Mouse (Mus musculus) MEL (cell line): ENCODE data around the gene Fzd1. TPM values are rescaled to one million over a fixed set of nuclear protein-coding genes. Genes with fewer than 3 reads are reported as not detected.

Experiments
- DNase-seq: peaks from one replicate; pipeline ENCODE4 v3.0.0; 2011; ENCODE audit warnings: low read depth, low spot score
- H3K27ac ChIP-seq: 2 replicates; pipeline ENCODE4 v1.5.1; 2012; ENCODE audit warnings: low read depth, mild to moderate bottlenecking, control low read depth, low read length, moderate library complexity; ENCODE audit not compliant: control insufficient read depth
- H3K27me3 ChIP-seq, 2 experiments: fragments of 150-350 bp in 1 of 2; sonication (generic) in 1 of 2; 2 replicates each; pipeline ENCODE4 v1.6.1; 2012; ENCODE audit warnings: low read length in 2 of 2, mild to moderate bottlenecking in 2 of 2, improper control_type of control experiment in 1 of 2, moderate library complexity in 1 of 2; ENCODE audit not compliant: insufficient read depth in 2 of 2, control insufficient read depth in 1 of 2
- H3K36me3 ChIP-seq, 2 experiments: 2 replicates each; pipeline ENCODE4 v1.6.1; 2012 to 2014; ENCODE audit warnings: low read length in 2 of 2, improper control_type of control experiment in 1 of 2, inconsistent platforms in 1 of 2, mild to moderate bottlenecking in 1 of 2; ENCODE audit not compliant: insufficient read depth in 2 of 2, control insufficient read depth in 1 of 2
- H3K4me1 ChIP-seq, 2 experiments: fragments of 150-350 bp in 1 of 2; sonication (generic) in 1 of 2; 2 replicates each; pipeline ENCODE4 v1.6.1; 2012; ENCODE audit warnings: low read length in 2 of 2, improper control_type of control experiment in 1 of 2, mild to moderate bottlenecking in 1 of 2; ENCODE audit not compliant: insufficient read depth in 2 of 2, control insufficient read depth in 1 of 2
- H3K4me3 ChIP-seq, 2 experiments: fragments of 150-350 bp in 1 of 2; sonication (generic) in 1 of 2; 2 replicates each; pipeline ENCODE4 v1.5.1; 2012; ENCODE audit warnings: low read depth in 2 of 2, low read length in 2 of 2, mild to moderate bottlenecking in 2 of 2, moderate library complexity in 2 of 2, control low read depth in 1 of 2, improper control_type of control experiment in 1 of 2; ENCODE audit not compliant: control insufficient read depth in 1 of 2, insufficient read depth in 1 of 2
- H3K79me2 ChIP-seq: 2 replicates; pipeline ENCODE4 v1.6.1; 2012; ENCODE audit warnings: mild to moderate bottlenecking, low read length, moderate library complexity; ENCODE audit not compliant: control insufficient read depth, poor library complexity, insufficient read depth
- H3K9ac ChIP-seq: 2 replicates; pipeline ENCODE4 v1.6.1; 2012; ENCODE audit warnings: low read depth, mild to moderate bottlenecking, control low read depth, low read length, moderate library complexity; ENCODE audit not compliant: control insufficient read depth, poor library complexity, severe bottlenecking
- H3K9me3 ChIP-seq: fragments of 150-350 bp; sonication (generic); replicated peaks from 2 replicates; pipeline ENCODE4 v1.6.1; 2012; ENCODE audit warnings: mild to moderate bottlenecking, low read length, improper control_type of control experiment, moderate library complexity; ENCODE audit not compliant: insufficient read depth
- CTCF ChIP-seq, 3 experiments: IDR thresholded peaks in 2 of 3; conservative IDR thresholded peaks in 1 of 3; 2 replicates each; pipeline ENCODE4 v1.5.1; 2011 to 2012; ENCODE audit warnings: low read length in 3 of 3, low read depth in 2 of 3, mild to moderate bottlenecking in 2 of 3, improper control_type of control experiment in 1 of 3, inconsistent platforms in 1 of 3, mixed read lengths in 1 of 3, moderate library complexity in 1 of 3; ENCODE audit not compliant: control insufficient read depth in 1 of 3, insufficient read depth in 1 of 3, poor library complexity in 1 of 3, severe bottlenecking in 1 of 3
- EP300 ChIP-seq, 2 experiments: IDR thresholded peaks; 2 replicates each; pipeline ENCODE4 v1.6.1; 2011; ENCODE audit warnings: improper control_type of control experiment in 2 of 2, low read length in 2 of 2, low read depth in 1 of 2, mild to moderate bottlenecking in 1 of 2
- HCFC1 ChIP-seq: IDR thresholded peaks from 2 replicates; pipeline ENCODE4 v1.6.1; 2012; ENCODE audit warnings: low read depth, mild to moderate bottlenecking, inconsistent platforms, low read length, improper control_type of control experiment, moderate library complexity
- MAZ ChIP-seq: IDR thresholded peaks from 2 replicates; pipeline ENCODE4 v1.6.1; 2012; ENCODE audit warnings: low read depth, mild to moderate bottlenecking, inconsistent platforms, low read length, improper control_type of control experiment
- MYB ChIP-seq: IDR thresholded peaks from 2 replicates; pipeline ENCODE4 v1.6.1; 2011; ENCODE audit warnings: mild to moderate bottlenecking, low read depth, low read length, improper control_type of control experiment
- MYC ChIP-seq: IDR thresholded peaks from 2 replicates; pipeline ENCODE4 v1.6.1; 2011; ENCODE audit warnings: low read depth, mild to moderate bottlenecking, low read length, improper control_type of control experiment, moderate library complexity
- NRF1 ChIP-seq: IDR thresholded peaks from 2 replicates; pipeline ENCODE4 v1.6.1; 2014; ENCODE audit warnings: low read depth, mild to moderate bottlenecking, inconsistent platforms, low read length, improper control_type of control experiment, moderate library complexity; ENCODE audit not compliant: poor library complexity, insufficient read depth, severe bottlenecking
- POLR2A ChIP-seq, 2 experiments: IDR thresholded peaks; 2 replicates each; pipeline ENCODE4 v1.6.1; 2011 to 2012; ENCODE audit warnings: low read length in 2 of 2, mild to moderate bottlenecking in 2 of 2, control low read depth in 1 of 2, improper control_type of control experiment in 1 of 2, low read depth in 1 of 2, moderate library complexity in 1 of 2; ENCODE audit not compliant: control insufficient read depth in 1 of 2, insufficient read depth in 1 of 2, poor library complexity in 1 of 2
- POLR2AphosphoS2 ChIP-seq: IDR thresholded peaks from 2 replicates; pipeline ENCODE4 v1.6.1; 2011; ENCODE audit warnings: low read length, improper control_type of control experiment
- POLR2AphosphoS5 ChIP-seq: IDR thresholded peaks from 2 replicates; pipeline ENCODE4 v1.6.1; 2012; ENCODE audit warnings: low read depth, borderline replicate concordance, mild to moderate bottlenecking, inconsistent platforms, low read length, moderate library complexity, mixed read lengths
- RAD21 ChIP-seq: IDR thresholded peaks from 2 replicates; pipeline ENCODE4 v1.6.1; 2011; ENCODE audit warnings: mild to moderate bottlenecking, low read depth, low read length, improper control_type of control experiment
- RCOR1 ChIP-seq: IDR thresholded peaks from 2 replicates; pipeline ENCODE4 v1.6.1; 2012; ENCODE audit warnings: low read depth, mild to moderate bottlenecking, inconsistent platforms, low read length, improper control_type of control experiment
- SMC3 ChIP-seq: IDR thresholded peaks from 2 replicates; pipeline ENCODE4 v1.6.1; 2011; ENCODE audit warnings: low read depth, low read length, improper control_type of control experiment
- TBP ChIP-seq: IDR thresholded peaks from 2 replicates; pipeline ENCODE4 v1.8.0; 2011; ENCODE audit warnings: low read depth, low read length, improper control_type of control experiment
- TCF12 ChIP-seq: IDR thresholded peaks from 2 replicates; pipeline ENCODE4 v1.6.1; 2014; ENCODE audit warnings: low read depth, mild to moderate bottlenecking, inconsistent platforms, low read length, improper control_type of control experiment, moderate library complexity
- ZC3H11A ChIP-seq: IDR thresholded peaks from 2 replicates; pipeline ENCODE4 v1.6.1; 2012; ENCODE audit warnings: low read depth, mild to moderate bottlenecking, inconsistent platforms, low read length, improper control_type of control experiment
- ZKSCAN1 ChIP-seq: IDR thresholded peaks from 2 replicates; pipeline ENCODE4 v1.6.1; 2012; ENCODE audit warnings: low read depth, mild to moderate bottlenecking, inconsistent platforms, low read length, improper control_type of control experiment, moderate library complexity
- ZMIZ1 ChIP-seq: IDR thresholded peaks from 2 replicates; pipeline ENCODE4 v1.6.1; 2012; ENCODE audit warnings: low read depth, mild to moderate bottlenecking, inconsistent platforms, low read length, improper control_type of control experiment, moderate library complexity
- polyA plus RNA-seq, 2 experiments: library from polyadenylated mRNA; stranded (reverse) in 1 of 2; unstranded in 1 of 2; fragments of >175 nt in 1 of 2; fragments of >200 nt in 1 of 2; gene quantifications; 2 replicates each; pipeline versions ENCODE4 v1.2.1 to v1.2.4; 2012; ENCODE audit warnings: low replicate concordance in 2 of 2, low read depth in 1 of 2; ENCODE audit not compliant: insufficient read length in 2 of 2, insufficient read depth in 1 of 2, missing spikeins in 1 of 2
- total RNA-seq: library from RNA; depleted of rRNA; stranded (reverse); fragments of 300-350 nt; gene quantifications from 2 replicates; pipeline ENCODE4 v1.2.3, GENCODE M21; 2012

Fzd1 gene
- total and polyA plus RNA-seq, 3 experiments, result not detected

DNA sequence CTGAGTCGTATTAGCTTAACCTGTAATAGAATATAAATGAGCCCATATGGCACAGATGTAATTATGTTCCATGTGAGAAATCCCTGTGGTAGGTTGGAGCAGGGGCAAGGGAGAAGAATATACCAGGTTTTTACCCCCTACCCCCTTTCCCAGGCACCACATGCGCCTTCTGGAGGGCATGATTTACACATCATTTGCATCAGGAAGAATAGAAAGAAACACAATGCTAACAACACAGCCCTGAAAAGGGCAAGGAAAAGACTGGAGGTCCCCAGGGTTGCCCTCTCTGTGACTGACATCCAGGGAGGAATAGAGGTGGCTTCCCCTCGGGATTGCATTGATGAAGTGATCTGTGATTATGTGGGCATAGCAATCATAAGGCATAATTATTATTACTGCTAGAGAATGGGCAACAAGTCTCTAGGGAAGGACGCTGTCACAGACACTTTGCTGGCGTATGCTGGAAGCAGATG lies 26.1 kb downstream of the Fzd1 start:
- Histone ChIP-seq H3K79me2 (no peaks in the 10 kb centered on the region), H3K4me3 (no peak overlapping the region), H3K27me3 (no peaks in the 10 kb centered on the region), H3K4me1 (no peaks in the 10 kb centered on the region), H3K27ac (no peak overlapping the region), H3K36me3 (no peaks in the 10 kb centered on the region), H3K9me3 (no peaks in the 10 kb centered on the region), H3K9ac (no peak overlapping the region)
- no peak for TF ChIP-seq HCFC1
- TF ChIP-seq RCOR1, result no peak
- no peak for TF ChIP-seq TBP
- no peak for TF ChIP-seq MYB
- TF ChIP-seq NRF1, result no peak
- TF ChIP-seq TCF12, result no peak
- no peak for TF ChIP-seq POLR2A (IDR thresholded peaks at IDR 0.05; ENCODE audit: control insufficient read depth in 1 of 2, insufficient read depth in 1 of 2, low read depth in 1 of 2, low read length in 2 of 2, poor library complexity in 1 of 2)
- TF ChIP-seq EP300 (IDR thresholded peaks at IDR 0.05; ENCODE audit: low read depth in 1 of 2, low read length in 2 of 2), result no peak
- no peak for TF ChIP-seq POLR2AphosphoS5
- no peak for TF ChIP-seq CTCF (IDR thresholded peaks at IDR 0.05 in 2 of 3, conservative IDR thresholded peaks at IDR 0.05 in 1 of 3; ENCODE audit: control insufficient read depth in 1 of 3, insufficient read depth in 1 of 3, low read depth in 2 of 3, low read length in 3 of 3, poor library complexity in 1 of 3, severe bottlenecking in 1 of 3)
- no peak for TF ChIP-seq ZKSCAN1
- TF ChIP-seq MAZ, result no peak
- TF ChIP-seq RAD21, result no peak
- no peak for TF ChIP-seq ZC3H11A
- no peak for TF ChIP-seq POLR2AphosphoS2
- no peak for TF ChIP-seq ZMIZ1
- TF ChIP-seq MYC, result no peak
- no peak for DNase-seq

DNA sequence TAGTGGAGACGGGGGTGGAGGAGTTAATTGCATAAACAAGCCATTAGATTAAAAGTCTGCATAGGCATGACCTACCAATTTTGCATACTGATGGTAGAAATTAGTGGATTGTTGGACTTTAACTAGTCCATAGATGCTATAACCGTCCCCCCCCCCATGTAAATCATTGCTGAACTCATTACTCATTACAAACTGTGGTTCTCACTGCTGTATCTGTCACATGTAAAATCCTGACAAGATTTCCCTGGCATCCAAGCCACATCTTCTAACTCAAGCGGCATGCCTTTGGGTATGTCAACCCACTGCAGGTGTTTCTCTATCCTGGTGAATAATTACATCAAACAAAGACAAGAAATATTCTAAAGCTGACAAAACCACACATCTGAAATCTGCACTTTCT lies 26.8 kb downstream of the Fzd1 start:
- no peaks in the 10 kb centered on the region for H3K79me2 ChIP-seq
- no peak overlapping the region for H3K27ac ChIP-seq
- H3K4me1 ChIP-seq, result no peaks in the 10 kb centered on the region
- H3K36me3 ChIP-seq, result no peaks in the 10 kb centered on the region
- no peak overlapping the region for H3K9ac ChIP-seq
- no peak for TF ChIP-seq EP300 (IDR thresholded peaks at IDR 0.05; ENCODE audit: low read depth in 1 of 2, low read length in 2 of 2)
- TF ChIP-seq SMC3, result no peak
- DNase-seq, result no peak
- H3K4me3 ChIP-seq, result no peak overlapping the region
- no peaks in the 10 kb centered on the region for H3K27me3 ChIP-seq
- H3K9me3 ChIP-seq, result no peaks in the 10 kb centered on the region
